Mouse (Mus musculus) spleen, adult 12 weeks (tissue): ENCODE data around the gene Traf2.
"Not testable (repeated sequence)": the region's sequence is repeated elsewhere in the genome, so short reads cannot be mapped to it uniquely, and the experiment has no call there.

ENCODE experiments used
- DNase-seq: peaks from one replicate; pipeline ENCODE4 v3.0.0; 2022; ENCODE audit warnings: low spot score

Traf2 gene

GRCm38 (mm10) chr2:25575432-25576027, 28.8 kb upstream of the Traf2 start:
- no peak for DNase-seq

GRCm38 (mm10) chr2:25574579-25575431, 28.1 kb upstream of the Traf2 start, which contains the start of the genes Mamdc4 and Phpt1:
Gene Mamdc4 (minus strand): TSS chr2:25574845.
Gene Phpt1 (minus strand): TSS chr2:25575224.
- DNase-seq, result peak; percentile 92

- DNase-seq, result no peak
Observed at GRCm38 (mm10) chr2:25574136-25574535, 27.4 kb upstream of the Traf2 start.

- DNase-seq, result no peak
Observed at GRCm38 (mm10) chr2:25573068-25573467, 26.3 kb upstream of the Traf2 start.

- no peak for DNase-seq
Observed at GRCm38 (mm10) chr2:25571221-25571620, 24.5 kb upstream of the Traf2 start.

- DNase-seq, result no peak
Observed at GRCm38 (mm10) chr2:25569323-25569722, 22.6 kb upstream of the Traf2 start.

GRCm38 (mm10) chr2:25568473-25569019, 21.8 kb upstream of the Traf2 start:
- no peak for DNase-seq

- no peak for DNase-seq
Observed at GRCm38 (mm10) chr2:25566558-25566957, 19.8 kb upstream of the Traf2 start.

- no peak for DNase-seq
Observed at GRCm38 (mm10) chr2:25565741-25566140, 19.0 kb upstream of the Traf2 start.

GRCm38 (mm10) chr2:25561946-25562345, 15.2 kb upstream of the Traf2 start:
- no peak for DNase-seq

GRCm38 (mm10) chr2:25560551-25560950, 13.8 kb upstream of the Traf2 start:
- DNase-seq, result no peak

- no peak for DNase-seq
Observed at GRCm38 (mm10) chr2:25558774-25559173, 12.0 kb upstream of the Traf2 start.

- DNase-seq, result no peak
Observed at GRCm38 (mm10) chr2:25557964-25558360, 11.2 kb upstream of the Traf2 start.

- DNase-seq, result peak; percentile 87
Observed at GRCm38 (mm10) chr2:25557221-25557963, 10.7 kb upstream of the Traf2 start, which contains the start of gene Edf1. Gene Edf1 (plus strand): TSS chr2:25557847.

GRCm38 (mm10) chr2:25556296-25556695, 9.6 kb upstream of the Traf2 start:
- DNase-seq, result no peak

GRCm38 (mm10) chr2:25555479-25555878, 8.7 kb upstream of the Traf2 start:
- DNase-seq, result not testable (repeated sequence)

GRCm38 (mm10) chr2:25553171-25553786, 6.5 kb upstream of the Traf2 start:
- DNase-seq, result not testable (repeated sequence)

GRCm38 (mm10) chr2:25551186-25551585, 4.4 kb upstream of the Traf2 start:
- peak; percentile 27 for DNase-seq

- peak; percentile 17 for DNase-seq
Observed at GRCm38 (mm10) chr2:25549021-25549991, 2.6 kb upstream of the Traf2 start.

- DNase-seq, result peak; percentile 11
Observed at GRCm38 (mm10) chr2:25545996-25546810, 537 bp downstream of the Traf2 start.
